Mouse (Mus musculus): ENCODE measurements around the gene Dap. TPM values are rescaled to one million over a fixed set of nuclear protein-coding genes. Genes with fewer than 3 reads are reported as not detected.

The Dap gene
- polyA plus RNA-seq, 1 experiment from 2014 or later: 46.6 TPM

GRCm38 (mm10) chr15:31278090-31278489 is 54.0 kb downstream of the Dap start:
- no peak for DNase-seq (ENCODE audit: low spot score)
- Histone ChIP-seq H3K27ac (replicated peaks) (no peak overlapping the region), H3K9me3 (no peaks in the 10 kb centered on the region), H3K27me3 (replicated peaks; ENCODE audit: low read depth, poor library complexity, severe bottlenecking) (no peaks in the 10 kb centered on the region; the same call in 1 of the 2 replicates), H3K4me3 (no peak overlapping the region), H3K4me1 (0 out of 2 replicates have a peak, but pooled peaks cover 5% of the 10 kb centered on the region), H3K36me3 (replicated peaks) (peaks cover 13% of the 10 kb centered on the region)
- WGBS: 81% methylated on average over 4 of the region's 4 CpGs

GRCm38 (mm10) chr15:31279120-31279519 is 55.0 kb downstream of the Dap start:
- no peak overlapping the region for H3K4me3 ChIP-seq
- H3K27me3 ChIP-seq (replicated peaks; ENCODE audit: low read depth, poor library complexity, severe bottlenecking): no peaks in the 10 kb centered on the region; the same call in 1 of the 2 replicates
- WGBS: 84% methylated on average over 2 of the region's 2 CpGs
- peaks cover 7% of the 10 kb centered on the region for H3K36me3 ChIP-seq (replicated peaks)
- H3K9me3 ChIP-seq: no peaks in the 10 kb centered on the region
- 0 out of 2 replicates have a peak, but pooled peaks cover 5% of the 10 kb centered on the region for H3K4me1 ChIP-seq
- no peak for DNase-seq (ENCODE audit: low spot score)
- no peak overlapping the region for H3K27ac ChIP-seq (replicated peaks)

GRCm38 (mm10) chr15:31279577-31280004 is 55.5 kb downstream of the Dap start:
- no peaks in the 10 kb centered on the region; the same call in 1 of the 2 replicates for H3K27me3 ChIP-seq (replicated peaks; ENCODE audit: low read depth, poor library complexity, severe bottlenecking)
- no peak for DNase-seq (ENCODE audit: low spot score)
- WGBS: 84% methylated on average over 6 of the region's 6 CpGs
- peaks cover 2% of the 10 kb centered on the region for H3K36me3 ChIP-seq (replicated peaks)
- H3K9me3 ChIP-seq: no peaks in the 10 kb centered on the region
- 0 out of 2 replicates have a peak, but pooled peaks cover 5% of the 10 kb centered on the region for H3K4me1 ChIP-seq
- no peak overlapping the region for H3K4me3 ChIP-seq
- no peak overlapping the region for H3K27ac ChIP-seq (replicated peaks)

GRCm38 (mm10) chr15:31280059-31280458 is 55.9 kb downstream of the Dap start:
- H3K27ac ChIP-seq (replicated peaks): no peak overlapping the region
- H3K4me3 ChIP-seq: no peak overlapping the region
- 81% methylated on average over 5 of the region's 5 CpGs for WGBS
- no peak for DNase-seq (ENCODE audit: low spot score)
- H3K4me1 ChIP-seq: 0 out of 2 replicates have a peak, but pooled peaks cover 5% of the 10 kb centered on the region
- no peaks in the 10 kb centered on the region; the same call in 1 of the 2 replicates for H3K27me3 ChIP-seq (replicated peaks; ENCODE audit: low read depth, poor library complexity, severe bottlenecking)
- H3K36me3 ChIP-seq (replicated peaks): no peaks in the 10 kb centered on the region
- H3K9me3 ChIP-seq: no peaks in the 10 kb centered on the region

GRCm38 (mm10) chr15:31280683-31281082 is 56.6 kb downstream of the Dap start:
- Histone ChIP-seq H3K27ac (replicated peaks) (no peak overlapping the region), H3K4me1 (0 out of 2 replicates have a peak, but pooled peaks cover 5% of the 10 kb centered on the region), H3K27me3 (replicated peaks; ENCODE audit: low read depth, poor library complexity, severe bottlenecking) (no peaks in the 10 kb centered on the region; the same call in 1 of the 2 replicates), H3K9me3 (no peaks in the 10 kb centered on the region), H3K4me3 (no peak overlapping the region), H3K36me3 (replicated peaks) (no peaks in the 10 kb centered on the region)
- WGBS: 78% methylated on average over 2 of the region's 2 CpGs
- DNase-seq (ENCODE audit: low spot score): no peak

- no peak for DNase-seq (ENCODE audit: low spot score)
These were observed 57.7 kb downstream of the Dap start for GRCm38 (mm10) chr15:31281830-31282229.

GRCm38 (mm10) chr15:31282353-31282752 is 58.2 kb downstream of the Dap start:
- 80% methylated on average over 3 of the region's 3 CpGs for WGBS
- no peaks in the 10 kb centered on the region; the same call in 1 of the 2 replicates for H3K27me3 ChIP-seq (replicated peaks; ENCODE audit: low read depth, poor library complexity, severe bottlenecking)
- H3K27ac ChIP-seq (replicated peaks): no peak overlapping the region
- H3K4me1 ChIP-seq: 0 out of 2 replicates have a peak, but pooled peaks cover 5% of the 10 kb centered on the region
- no peak overlapping the region for H3K4me3 ChIP-seq
- no peaks in the 10 kb centered on the region for H3K36me3 ChIP-seq (replicated peaks)
- no peak for DNase-seq (ENCODE audit: low spot score)
- no peaks in the 10 kb centered on the region for H3K9me3 ChIP-seq

More at GRCm38 (mm10) chr15:31281830-31282229, 57.7 kb downstream of the Dap start:
- 77% methylated on average over 13 of the region's 13 CpGs for WGBS
- H3K4me3 ChIP-seq: no peak overlapping the region
- 0 out of 2 replicates have a peak, but pooled peaks cover 5% of the 10 kb centered on the region for H3K4me1 ChIP-seq
- no peaks in the 10 kb centered on the region; the same call in 1 of the 2 replicates for H3K27me3 ChIP-seq (replicated peaks; ENCODE audit: low read depth, poor library complexity, severe bottlenecking)
- H3K27ac ChIP-seq (replicated peaks): no peak overlapping the region
- no peaks in the 10 kb centered on the region for H3K9me3 ChIP-seq
- no peaks in the 10 kb centered on the region for H3K36me3 ChIP-seq (replicated peaks)

GRCm38 (mm10) chr15:31284142-31284541 is 60.0 kb downstream of the Dap start:
- WGBS: 68% methylated on average over 5 of the region's 5 CpGs
- H3K9me3 ChIP-seq: no peaks in the 10 kb centered on the region
- H3K4me1 ChIP-seq: 0 out of 2 replicates have a peak, but pooled peaks cover 5% of the 10 kb centered on the region
- H3K36me3 ChIP-seq (replicated peaks): no peaks in the 10 kb centered on the region
- no peaks in the 10 kb centered on the region; the same call in 1 of the 2 replicates for H3K27me3 ChIP-seq (replicated peaks; ENCODE audit: low read depth, poor library complexity, severe bottlenecking)
- DNase-seq (ENCODE audit: low spot score): peak; percentile 26
- no peak overlapping the region for H3K4me3 ChIP-seq
- no peak overlapping the region for H3K27ac ChIP-seq (replicated peaks)

GRCm38 (mm10) chr15:31284922-31285631 is 61.0 kb downstream of the Dap start:
- WGBS: 89% methylated on average over 17 of the region's 17 CpGs

GRCm38 (mm10) chr15:31285695-31286094 is 61.6 kb downstream of the Dap start:
- Histone ChIP-seq H3K9me3 (no peaks in the 10 kb centered on the region), H3K27ac (replicated peaks) (no peak overlapping the region), H3K36me3 (replicated peaks) (no peaks in the 10 kb centered on the region), H3K4me3 (no peak overlapping the region), H3K27me3 (replicated peaks; ENCODE audit: low read depth, poor library complexity, severe bottlenecking) (no peaks in the 10 kb centered on the region; the same call in 1 of the 2 replicates), H3K4me1 (0 out of 2 replicates have a peak, but pooled peaks cover 5% of the 10 kb centered on the region)
- no peak for DNase-seq (ENCODE audit: low spot score)
- 89% methylated on average over 3 of the region's 3 CpGs for WGBS

More at GRCm38 (mm10) chr15:31284922-31285631, 61.0 kb downstream of the Dap start:
- no peaks in the 10 kb centered on the region for H3K9me3 ChIP-seq
- no peak overlapping the region for H3K4me3 ChIP-seq
- DNase-seq (ENCODE audit: low spot score): no peak
- no peak overlapping the region for H3K27ac ChIP-seq (replicated peaks)
- H3K36me3 ChIP-seq (replicated peaks): no peaks in the 10 kb centered on the region
- no peaks in the 10 kb centered on the region; the same call in 1 of the 2 replicates for H3K27me3 ChIP-seq (replicated peaks; ENCODE audit: low read depth, poor library complexity, severe bottlenecking)
- H3K4me1 ChIP-seq: 0 out of 2 replicates have a peak, but pooled peaks cover 5% of the 10 kb centered on the region

GRCm38 (mm10) chr15:31292627-31293026 is 68.5 kb downstream of the Dap start:
- peaks cover 33% of the 10 kb centered on the region for H3K4me1 ChIP-seq
- peak; percentile 32 for DNase-seq (ENCODE audit: low spot score)
- H3K27me3 ChIP-seq (replicated peaks; ENCODE audit: low read depth, poor library complexity, severe bottlenecking): peaks cover 34% of the 10 kb centered on the region
- H3K36me3 ChIP-seq (replicated peaks): no peaks in the 10 kb centered on the region
- H3K27ac ChIP-seq (replicated peaks): peak overlapping the region; percentile 40; the same call in 1 of the 2 replicates
- H3K9me3 ChIP-seq: no peaks in the 10 kb centered on the region
- H3K4me3 ChIP-seq: no peak overlapping the region
- WGBS: 24% methylated on average over 3 of the region's 3 CpGs

- peaks cover 36% of the 10 kb centered on the region for H3K4me1 ChIP-seq
- no peaks in the 10 kb centered on the region for H3K36me3 ChIP-seq (replicated peaks)
- H3K27ac ChIP-seq (replicated peaks): no peak overlapping the region
- WGBS: 0% methylated on average over 2 of the region's 2 CpGs
- DNase-seq (ENCODE audit: low spot score): no peak
- no peaks in the 10 kb centered on the region for H3K9me3 ChIP-seq
- no peak overlapping the region for H3K4me3 ChIP-seq
- peaks cover 51% of the 10 kb centered on the region for H3K27me3 ChIP-seq (replicated peaks; ENCODE audit: low read depth, poor library complexity, severe bottlenecking)
These were observed 70.2 kb downstream of the Dap start for GRCm38 (mm10) chr15:31294311-31294710.

Data from embryonic facial prominence, embryonic 10.5 days (tissue).